Mouse (Mus musculus): Measurements from ENCODE around the gene Slc52a3. TPM values are rescaled to one million over a fixed set of nuclear protein-coding genes. Genes with fewer than 3 reads are reported as not detected.

The Slc52a3 gene
- polyA plus RNA-seq (2012; ENCODE audit: insufficient read depth, insufficient read length, missing spikeins): 0.83 and 1.4 TPM in 2 replicates

GRCm38 (mm10) chr2:151996229-151997189, at the start of gene Slc52a3:
Gene Slc52a3, plus strand, starts transcription at chr2:151996511.
- no peak within 1 kb of the TSS for H3K27ac ChIP-seq (ENCODE audit: insufficient read depth, low read depth, low read length)
- H3K4me3 ChIP-seq (ENCODE audit: insufficient read depth, low read length): peak within 1 kb of the TSS; percentile 38; the same call in 1 of the 2 replicates
- TF ChIP-seq CTCF (IDR thresholded peaks at IDR 0.05; ENCODE audit: low read depth, low read length): peak; percentile 72
- TF ChIP-seq POLR2A (IDR thresholded peaks at IDR 0.05; ENCODE audit: borderline replicate concordance, low read depth, low read length): no peak
- peaks cover 14% of the 10 kb centered on the region for H3K4me1 ChIP-seq (ENCODE audit: control insufficient read depth, insufficient read depth, low read length)

- Histone ChIP-seq H3K27ac (ENCODE audit: insufficient read depth, low read depth, low read length) (no peak overlapping the region), H3K4me3 (ENCODE audit: insufficient read depth, low read length) (no peak overlapping the region), H3K4me1 (ENCODE audit: control insufficient read depth, insufficient read depth, low read length) (no peaks in the 10 kb centered on the region)
- TF ChIP-seq POLR2A (IDR thresholded peaks at IDR 0.05; ENCODE audit: borderline replicate concordance, low read depth, low read length) (no peak), CTCF (IDR thresholded peaks at IDR 0.05; ENCODE audit: low read depth, low read length) (no peak)
Observed at GRCm38 (mm10) chr2:151947617-151948016, 48.7 kb upstream of the Slc52a3 start.

GRCm38 (mm10) chr2:151948311-151948710, 48.0 kb upstream of the Slc52a3 start:
- no peaks in the 10 kb centered on the region for H3K4me1 ChIP-seq (ENCODE audit: control insufficient read depth, insufficient read depth, low read length)
- TF ChIP-seq CTCF (IDR thresholded peaks at IDR 0.05; ENCODE audit: low read depth, low read length) (no peak), POLR2A (IDR thresholded peaks at IDR 0.05; ENCODE audit: borderline replicate concordance, low read depth, low read length) (no peak)
- no peak overlapping the region for H3K4me3 ChIP-seq (ENCODE audit: insufficient read depth, low read length)
- no peak overlapping the region for H3K27ac ChIP-seq (ENCODE audit: insufficient read depth, low read depth, low read length)

GRCm38 (mm10) chr2:151949082-151949774, 47.1 kb upstream of the Slc52a3 start:
- Histone ChIP-seq H3K4me1 (ENCODE audit: control insufficient read depth, insufficient read depth, low read length) (no peaks in the 10 kb centered on the region), H3K27ac (ENCODE audit: insufficient read depth, low read depth, low read length) (no peak overlapping the region), H3K4me3 (ENCODE audit: insufficient read depth, low read length) (no peak overlapping the region)
- TF ChIP-seq POLR2A (IDR thresholded peaks at IDR 0.05; ENCODE audit: borderline replicate concordance, low read depth, low read length) (no peak), CTCF (IDR thresholded peaks at IDR 0.05; ENCODE audit: low read depth, low read length) (no peak)

- H3K4me3 ChIP-seq (ENCODE audit: insufficient read depth, low read length): no peak overlapping the region
- no peak overlapping the region for H3K27ac ChIP-seq (ENCODE audit: insufficient read depth, low read depth, low read length)
- 0 out of 2 replicates have a peak, but pooled peaks cover 2% of the 10 kb centered on the region for H3K4me1 ChIP-seq (ENCODE audit: control insufficient read depth, insufficient read depth, low read length)
- TF ChIP-seq CTCF (IDR thresholded peaks at IDR 0.05; ENCODE audit: low read depth, low read length) (no peak), POLR2A (IDR thresholded peaks at IDR 0.05; ENCODE audit: borderline replicate concordance, low read depth, low read length) (no peak)
Observed at GRCm38 (mm10) chr2:151953665-151954064, 42.6 kb upstream of the Slc52a3 start.

- H3K4me1 ChIP-seq (ENCODE audit: control insufficient read depth, insufficient read depth, low read length): 0 out of 2 replicates have a peak, but pooled peaks cover 4% of the 10 kb centered on the region
- TF ChIP-seq CTCF (IDR thresholded peaks at IDR 0.05; ENCODE audit: low read depth, low read length): no peak
- TF ChIP-seq POLR2A (IDR thresholded peaks at IDR 0.05; ENCODE audit: borderline replicate concordance, low read depth, low read length): no peak
- H3K4me3 ChIP-seq (ENCODE audit: insufficient read depth, low read length): no peak overlapping the region
- H3K27ac ChIP-seq (ENCODE audit: insufficient read depth, low read depth, low read length): no peak overlapping the region
Observed at GRCm38 (mm10) chr2:151956500-151957137, 39.7 kb upstream of the Slc52a3 start.

- no peak for TF ChIP-seq POLR2A (IDR thresholded peaks at IDR 0.05; ENCODE audit: borderline replicate concordance, low read depth, low read length)
- TF ChIP-seq CTCF (IDR thresholded peaks at IDR 0.05; ENCODE audit: low read depth, low read length): no peak
- Histone ChIP-seq H3K4me3 (ENCODE audit: insufficient read depth, low read length) (no peak overlapping the region), H3K4me1 (ENCODE audit: control insufficient read depth, insufficient read depth, low read length) (0 out of 2 replicates have a peak, but pooled peaks cover 4% of the 10 kb centered on the region), H3K27ac (ENCODE audit: insufficient read depth, low read depth, low read length) (no peak overlapping the region)
Observed at GRCm38 (mm10) chr2:151959274-151959673, 37.0 kb upstream of the Slc52a3 start.

- Histone ChIP-seq H3K4me3 (ENCODE audit: insufficient read depth, low read length) (no peak overlapping the region), H3K4me1 (ENCODE audit: control insufficient read depth, insufficient read depth, low read length) (0 out of 2 replicates have a peak, but pooled peaks cover 4% of the 10 kb centered on the region), H3K27ac (ENCODE audit: insufficient read depth, low read depth, low read length) (no peak overlapping the region)
- TF ChIP-seq POLR2A (IDR thresholded peaks at IDR 0.05; ENCODE audit: borderline replicate concordance, low read depth, low read length) (no peak), CTCF (IDR thresholded peaks at IDR 0.05; ENCODE audit: low read depth, low read length) (no peak)
Observed at GRCm38 (mm10) chr2:151961284-151962196, 34.8 kb upstream of the Slc52a3 start.

All from bone marrow macrophage, adult 2 months (primary cell).